Mouse (Mus musculus): ENCODE measurements at regions not wholly inside any gene's neighbourhood (a gene's known extent, or its start where the extent isn't known, plus 50 kb on each side); places are given as distances from the start of the nearest gene placed in this dataset.

DNA sequence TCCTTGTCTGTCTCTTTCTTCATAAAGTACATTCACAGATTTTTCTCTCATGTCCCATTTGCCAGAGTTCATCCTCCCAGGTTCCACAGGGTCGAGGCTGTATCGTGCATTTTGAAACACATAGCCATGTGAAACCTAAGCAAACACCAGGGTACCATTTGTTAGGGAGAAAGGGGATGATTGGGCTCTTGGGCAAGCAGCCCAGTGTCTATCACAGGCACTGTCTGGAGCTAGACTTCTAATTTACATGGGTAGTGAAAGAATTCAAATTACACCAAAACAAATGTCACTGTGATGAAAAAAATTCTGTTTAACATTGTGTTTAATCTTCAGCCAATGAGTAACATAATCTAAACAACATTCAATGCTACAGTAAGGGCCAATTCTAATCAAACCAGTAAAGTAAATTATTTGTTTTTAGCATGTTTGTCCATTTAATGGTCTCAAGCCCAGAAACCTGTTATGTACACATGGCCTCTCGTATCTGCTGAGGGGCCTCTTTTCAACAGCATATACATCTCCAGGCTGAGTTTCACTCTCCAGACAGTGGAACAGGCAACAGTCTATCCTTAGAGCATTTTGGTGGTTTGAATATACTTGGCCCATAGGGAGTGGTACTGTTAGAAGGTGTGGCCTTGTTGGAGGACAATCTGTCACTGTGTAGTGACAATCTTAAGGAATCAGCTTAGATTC is 112.3 kb upstream of the Pdha1 start:
- CTCF ChIA-PET = no interaction called here
- no peaks in the 10 kb centered on the region for H3K27me3 ChIP-seq
- ATAC-seq = no peak
- TF ChIP-seq CTCF (IDR thresholded peaks at IDR 0.05) = no peak
- in situ Hi-C loops (cut with MboI; ENCODE audit: low pct_unique_long_range_greater_than_20kb) = no loop called here
- POLR2A ChIA-PET = no interaction called here
- DNase-seq (ENCODE audit: low read depth, low spot score) = no peak

- in situ Hi-C loops (cut with MboI; ENCODE audit: low pct_unique_long_range_greater_than_20kb) = no loop called here
- H3K27me3 ChIP-seq = peaks cover 15% of the 10 kb centered on the region
- ChIA-PET CTCF (interaction anchor here (1.1 kb wide), 1 partner anchor 21 kb away, joined by 3 read pairs; no protein-coding TSS in a partner anchor), POLR2A (no interaction called here)
- TF ChIP-seq CTCF (IDR thresholded peaks at IDR 0.05) = no peak
- DNase-seq (ENCODE audit: low read depth, low spot score) (no peak), ATAC-seq (no peak)
These were observed 68.2 kb upstream of the Pdha1 start for GRCm38 (mm10) chrX:160206404-160206803.

All from Patski (cell line).